Mouse (Mus musculus) monocyte, adult 5-6 weeks (primary cell): ENCODE measurements around the gene Sulf2. TPM values are rescaled to one million over a fixed set of nuclear protein-coding genes. Genes with fewer than 3 reads are reported as not detected.
A peak's percentile ranks its signal among the peaks of the same experiment; 100 is the strongest.

ENCODE experiments used
- ATAC-seq: fragments of 153-309, 156-312 bp; replicated peaks from 2 replicates; pipeline ENCODE4 v1.8.0; 2017; ENCODE audit warnings: mild to moderate bottlenecking; ENCODE audit not compliant: low TSS enrichment, insufficient number of reproducible peaks, severe bottlenecking, poor library complexity, low FRiP score
- total RNA-seq: library from RNA; stranded (forward); fragments of 200-1000, 200-491, 200-594 nt; gene quantifications from 3 replicates; pipeline ENCODE4 v1.2.3, GENCODE M21; 2017

The Sulf2 gene
- total RNA-seq, 1 experiment from 2014 or later: 20.9 TPM

GRCm38 (mm10) chr2:166047931-166048330 is 107.5 kb downstream of the Sulf2 start:
- ATAC-seq: no peak

- 0 out of 2 replicates have a peak, but pooled peaks have one; percentile 12 for ATAC-seq
Observed at GRCm38 (mm10) chr2:166045549-166046501, 109.6 kb downstream of the Sulf2 start.

- ATAC-seq: peak; percentile 24; the same call in 1 of the 2 replicates
Observed at GRCm38 (mm10) chr2:166045006-166045405, 110.5 kb downstream of the Sulf2 start.

GRCm38 (mm10) chr2:166042542-166042941 is 112.9 kb downstream of the Sulf2 start:
- ATAC-seq: no peak

- ATAC-seq: no peak
Observed at GRCm38 (mm10) chr2:166039681-166040080, 115.8 kb downstream of the Sulf2 start.

GRCm38 (mm10) chr2:166035725-166036124 is 119.7 kb downstream of the Sulf2 start:
- ATAC-seq: peak; percentile 71

GRCm38 (mm10) chr2:166034967-166035490 is 120.4 kb downstream of the Sulf2 start:
- ATAC-seq: no peak

- no peak for ATAC-seq
Observed at GRCm38 (mm10) chr2:166032628-166033027, 122.8 kb downstream of the Sulf2 start.

- ATAC-seq: peak; percentile 51; the same call in 1 of the 2 replicates
Observed at GRCm38 (mm10) chr2:166031120-166031929, 124.1 kb downstream of the Sulf2 start.

GRCm38 (mm10) chr2:166030256-166030995 is 125.0 kb downstream of the Sulf2 start:
- peak; percentile 85 for ATAC-seq

GRCm38 (mm10) chr2:166029232-166029631 is 126.2 kb downstream of the Sulf2 start:
- no peak for ATAC-seq

- ATAC-seq: 0 out of 2 replicates have a peak, but pooled peaks have one; percentile 15
Observed at GRCm38 (mm10) chr2:166027834-166028233, 127.6 kb downstream of the Sulf2 start.

- no peak for ATAC-seq
Observed at GRCm38 (mm10) chr2:166025943-166026342, 129.5 kb downstream of the Sulf2 start.

GRCm38 (mm10) chr2:166024621-166025020 is 130.8 kb downstream of the Sulf2 start:
- no peak for ATAC-seq

- ATAC-seq: no peak
Observed at GRCm38 (mm10) chr2:166024079-166024478, 131.4 kb downstream of the Sulf2 start.
